Mouse (Mus musculus) spleen, adult 18-20 months (tissue): ENCODE results near the gene Cdk2ap2.

Source experiments
- DNase-seq, 2 experiments: peaks; one replicate each; pipeline ENCODE4 v3.0.0; 2022; ENCODE audit warnings: mixed read lengths in 2 of 2

Gene Cdk2ap2

GRCm38 (mm10) chr19:4140147-4140546 lies 43.2 kb downstream of the Cdk2ap2 start:
- DNase-seq = no peak

- DNase-seq = no peak
Observed at GRCm38 (mm10) chr19:4142416-4143173, 45.6 kb downstream of the Cdk2ap2 start.

- DNase-seq = no peak
Observed at GRCm38 (mm10) chr19:4143759-4144268, 46.8 kb downstream of the Cdk2ap2 start, which contains the start of gene Cabp4. TSS of gene Cabp4 (minus strand) at chr19:4144033.

- peak in 1 of 2 experiments; percentile 61 for DNase-seq
Observed at GRCm38 (mm10) chr19:4144550-4145498, 47.8 kb downstream of the Cdk2ap2 start.

GRCm38 (mm10) chr19:4145936-4146335 lies 49.0 kb downstream of the Cdk2ap2 start:
- no peak for DNase-seq

- no peak for DNase-seq
Observed at GRCm38 (mm10) chr19:4146366-4147021, 49.5 kb downstream of the Cdk2ap2 start.

GRCm38 (mm10) chr19:4147022-4147405 lies 50.0 kb downstream of the Cdk2ap2 start:
- DNase-seq = no peak

GRCm38 (mm10) chr19:4147782-4148490 lies 51.0 kb downstream of the Cdk2ap2 start:
- no peak for DNase-seq

- DNase-seq = peak; percentile 94 to 95
Observed at GRCm38 (mm10) chr19:4148491-4148806, 51.5 kb downstream of the Cdk2ap2 start, which contains the start of gene Coro1b. TSS of gene Coro1b (plus strand) at chr19:4148619.
